Mouse (Mus musculus) layer of hippocampus, adult 8-10 months (tissue): ENCODE measurements around the gene Paqr4. TPM values are rescaled to one million over a fixed set of nuclear protein-coding genes. Genes with fewer than 3 reads are reported as not detected.

ENCODE experiments used
- DNase-seq, 2 experiments: peaks; one replicate each; pipeline ENCODE4 v3.0.0; 2022; ENCODE audit warnings: low spot score in 2 of 2
- total RNA-seq, 4 experiments: library from RNA; stranded (reverse); gene quantifications; 2 replicates each; pipeline ENCODE4 v1.2.4; 2022

Gene Paqr4
- total RNA-seq, 4 experiments from 2014 or later, result 53.1 to 56.9 (median 53.6) TPM

DNA sequence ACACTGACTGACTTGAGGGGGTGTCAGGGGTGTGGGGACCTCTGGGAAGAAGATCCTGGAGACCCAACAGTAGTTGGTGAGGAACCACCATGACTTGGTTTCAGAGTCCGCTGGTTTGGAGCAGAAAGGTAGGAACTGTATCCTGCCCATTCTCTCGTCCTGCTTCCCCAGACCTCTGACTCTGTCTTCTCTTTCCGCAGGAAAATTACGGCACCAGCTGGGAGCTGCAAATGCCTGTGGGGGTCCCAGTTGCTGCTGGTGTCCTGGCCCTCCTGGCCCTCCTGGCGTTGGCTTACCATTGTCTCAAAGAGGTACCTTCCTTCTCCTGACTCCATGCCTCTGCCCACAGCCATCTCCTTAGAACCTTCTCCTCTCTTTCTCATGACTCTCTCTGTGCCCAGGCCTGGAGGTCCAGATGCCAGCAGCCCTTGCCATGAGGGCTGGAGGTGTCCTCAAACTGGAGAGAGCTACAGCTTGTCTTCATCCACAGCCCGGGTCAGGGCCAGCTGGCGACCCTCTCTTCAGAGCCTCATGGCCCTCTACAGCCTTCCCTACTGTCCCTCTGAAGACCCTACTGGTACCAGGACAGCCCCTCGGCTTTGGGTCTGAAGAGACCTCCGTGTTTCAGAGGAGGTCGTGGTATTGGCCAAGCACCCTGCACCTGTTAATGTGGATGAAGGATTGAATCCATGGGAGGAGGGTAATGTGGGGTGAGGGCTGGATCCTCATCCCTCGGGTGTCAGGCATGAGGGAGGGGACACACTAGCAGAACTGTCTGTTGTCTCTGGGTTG is 8.9 kb upstream of the Paqr4 start:
- DNase-seq, result no peak

DNA sequence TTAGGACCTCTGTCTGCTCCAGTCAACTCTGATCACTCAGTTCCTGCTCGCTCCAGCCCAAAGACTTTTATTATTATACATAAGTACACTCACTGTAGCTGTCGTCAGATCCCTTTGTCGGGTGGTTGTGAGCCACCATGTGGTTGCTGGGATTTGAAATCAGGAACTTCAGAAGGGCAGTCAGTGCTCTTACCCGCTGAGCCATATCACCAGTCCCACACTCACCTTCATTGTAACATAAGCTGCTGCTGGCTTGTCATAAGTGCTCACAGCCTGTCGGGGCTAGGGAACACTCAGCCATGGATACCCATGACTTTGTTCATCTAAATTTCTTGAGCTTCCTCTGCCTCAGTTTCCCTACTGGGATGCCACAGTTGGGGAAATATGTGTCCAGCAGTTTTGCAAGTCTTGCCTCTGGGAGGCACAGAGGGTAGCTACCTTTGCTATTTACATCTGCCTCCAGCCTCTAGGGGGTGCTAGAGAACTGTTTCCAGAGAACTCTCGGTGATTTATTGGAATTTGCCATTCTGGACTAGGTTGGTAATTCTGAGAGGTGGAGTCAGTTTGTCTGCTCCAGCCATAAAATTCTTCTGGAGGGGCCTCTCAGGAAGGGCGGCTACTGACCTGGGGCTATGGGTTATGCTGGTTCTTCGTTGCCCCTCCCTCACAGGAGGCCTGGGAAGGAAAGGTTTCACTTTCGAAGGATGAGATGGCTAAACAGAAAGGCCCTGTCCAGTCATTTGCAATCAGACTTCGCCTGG is 8.1 kb upstream of the Paqr4 start:
- DNase-seq, result peak in 1 of 2 experiments; percentile 71

DNA sequence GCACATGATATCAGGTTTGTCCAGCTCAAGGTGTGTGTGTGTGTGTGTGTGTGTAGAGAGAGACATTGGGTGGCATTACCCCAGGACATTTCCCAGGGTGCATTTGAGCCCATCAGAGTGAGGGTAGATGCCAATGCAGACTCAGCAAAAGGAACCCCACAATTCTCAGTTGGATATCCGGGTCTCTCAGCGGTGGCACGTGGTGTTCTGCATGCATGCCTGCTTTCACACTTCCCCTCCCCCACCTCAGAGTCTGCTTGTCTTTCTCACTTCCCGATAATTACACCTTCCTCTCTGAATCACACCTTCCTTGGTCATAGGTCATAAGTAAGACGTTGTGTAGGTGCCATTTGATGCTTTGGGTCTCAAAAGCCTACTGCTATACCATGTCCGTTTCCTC is 7.4 kb upstream of the Paqr4 start:
- DNase-seq, result no peak

DNA sequence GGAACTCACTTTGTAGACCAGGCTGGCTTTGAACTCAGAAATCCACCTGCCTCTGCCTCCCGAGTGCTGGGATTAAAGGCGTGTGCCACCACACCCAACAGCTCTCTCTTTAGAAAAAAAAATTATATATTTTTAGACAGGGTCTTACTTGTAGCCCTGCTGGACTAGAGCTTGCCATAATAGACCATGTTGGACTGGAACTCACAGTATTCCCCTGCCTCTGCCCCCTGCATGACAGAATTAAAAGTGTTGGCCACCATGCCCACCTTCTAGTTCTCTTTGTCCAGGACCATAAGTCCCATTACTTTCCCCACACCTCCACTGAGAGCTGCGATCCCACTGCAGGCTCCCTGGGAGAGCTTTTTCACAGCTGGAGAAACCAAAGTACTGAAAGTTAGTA is 6.8 kb upstream of the Paqr4 start:
- no peak for DNase-seq

DNA sequence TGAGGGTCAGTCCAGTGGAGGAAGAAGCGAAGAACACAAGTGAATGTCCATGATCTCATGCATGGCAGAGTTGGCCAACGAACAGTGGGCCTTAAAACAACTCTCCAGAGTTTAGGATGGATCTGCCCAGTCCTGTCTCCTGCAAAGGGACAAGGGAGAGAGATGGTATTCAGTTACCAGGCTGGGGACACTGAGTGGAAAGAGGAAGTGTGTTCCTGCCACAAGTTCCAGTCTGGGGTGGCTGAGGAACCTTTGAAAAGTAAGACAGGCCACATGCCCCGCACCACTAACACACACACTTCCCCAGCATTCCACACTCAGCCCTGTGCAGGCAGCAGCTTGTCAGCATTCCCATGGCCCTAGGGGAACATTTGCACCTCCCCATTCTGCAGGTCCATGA is 6.1 kb upstream of the Paqr4 start:
- DNase-seq, result no peak

DNA sequence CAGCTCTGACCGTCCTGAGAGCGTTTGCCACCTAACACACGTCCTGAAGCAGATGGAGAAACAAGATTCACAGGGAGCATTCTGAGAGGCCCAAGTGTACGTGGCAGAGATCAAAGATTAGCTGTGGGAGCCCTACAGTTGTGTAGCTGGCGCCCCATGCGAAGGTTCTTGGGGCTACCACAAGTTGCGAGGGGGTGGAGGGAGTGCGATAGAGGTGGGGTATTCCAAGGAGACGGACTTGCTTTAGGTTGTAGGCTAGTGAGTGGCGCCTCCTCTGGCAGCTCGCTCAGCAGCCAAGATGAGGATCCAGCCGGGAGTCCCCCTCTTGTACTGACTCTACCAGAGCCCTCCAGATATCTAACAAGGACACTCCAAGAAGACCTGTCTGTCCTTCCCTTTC is 5.6 kb upstream of the Paqr4 start:
- no peak for DNase-seq

DNA sequence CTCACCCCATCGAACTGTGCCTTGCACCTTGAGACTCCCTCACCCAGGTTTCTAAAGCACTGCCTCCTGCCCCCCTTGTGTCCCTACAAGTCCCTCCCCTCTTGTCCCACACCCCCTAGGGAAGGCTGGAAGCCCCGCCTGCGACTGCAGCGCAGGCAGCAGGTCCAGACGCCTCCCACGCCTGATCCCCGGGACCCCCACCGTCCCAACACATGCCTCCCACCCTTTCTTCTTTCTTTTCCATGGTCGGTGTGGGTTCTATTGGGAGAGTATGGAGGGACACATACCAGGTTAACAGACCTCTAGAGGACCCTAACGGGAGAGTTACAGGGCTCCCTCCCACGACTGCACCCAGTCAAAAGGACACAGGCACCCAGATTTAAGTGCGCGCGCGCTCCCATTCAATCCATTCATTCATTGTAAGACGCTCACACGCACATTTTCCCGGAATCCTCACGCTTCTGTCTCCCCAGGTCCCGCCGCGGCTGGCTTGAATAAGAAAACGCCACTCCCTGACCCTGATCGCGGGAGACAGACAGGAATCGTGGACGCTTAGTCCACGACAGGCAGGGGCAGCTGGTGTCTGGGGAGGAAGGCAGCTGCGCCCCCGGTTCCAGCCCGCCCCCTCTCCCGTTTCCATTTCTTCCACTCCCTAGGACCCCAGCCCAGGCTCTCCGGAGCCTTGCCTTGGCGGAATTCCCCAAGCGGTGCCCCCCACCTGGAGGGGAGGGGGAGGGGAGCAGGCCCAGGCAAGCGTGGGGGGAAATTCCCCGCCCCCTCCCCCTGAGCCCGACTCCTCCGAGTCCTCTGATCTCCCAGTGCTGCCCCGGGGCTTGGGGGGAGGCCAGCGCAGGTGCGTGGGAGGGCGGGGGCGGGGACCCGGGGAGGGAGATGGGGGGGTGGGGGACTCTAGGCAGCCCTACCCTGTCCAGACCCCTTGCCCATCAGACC is 4.9 kb upstream of the Paqr4 start, which contains the start of gene Kremen2:
Kremen2 (minus strand) TSS at position 533 of the 951 bp plus-strand sequence.
- no peak for DNase-seq

DNA sequence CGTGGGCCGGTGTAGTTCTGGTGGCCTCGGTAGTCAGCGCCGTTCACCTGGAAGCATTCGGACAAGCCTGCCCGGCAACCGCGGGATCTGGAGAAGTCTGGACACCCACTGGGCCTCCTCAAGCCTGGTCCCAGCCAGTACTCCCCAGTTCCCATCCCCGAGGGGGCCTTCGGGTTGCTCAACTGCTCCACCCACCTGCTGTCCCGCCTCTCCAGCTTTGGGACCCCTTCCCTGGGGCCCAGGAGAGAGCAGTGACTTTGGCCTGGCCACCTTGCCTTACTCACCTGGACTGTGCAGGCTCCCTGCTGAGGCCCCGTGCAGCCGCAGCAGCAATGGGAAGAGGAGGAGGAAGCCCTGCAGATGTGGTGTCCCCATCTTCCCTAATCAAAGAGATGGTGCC is 4.0 kb upstream of the Paqr4 start:
- no peak for DNase-seq

DNA sequence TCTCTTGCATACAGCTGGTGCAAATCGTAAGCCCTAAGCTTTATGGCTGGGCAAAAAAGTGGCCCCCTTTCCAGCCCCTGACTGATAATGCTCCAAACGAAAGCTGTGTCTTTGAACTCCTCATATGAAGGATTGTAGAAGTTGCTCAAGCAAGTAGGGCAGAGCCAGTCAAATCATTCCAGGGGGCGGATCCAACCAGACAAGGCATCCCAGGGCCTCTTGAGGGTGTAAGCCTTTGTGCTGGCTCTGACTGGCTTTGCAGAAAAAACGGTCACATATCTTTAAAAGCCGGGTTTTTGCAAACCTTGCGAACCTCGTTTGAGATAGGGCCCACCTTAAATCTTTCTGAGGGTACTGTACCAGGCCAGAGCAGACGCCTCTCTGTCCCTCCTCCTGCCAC is 3.4 kb upstream of the Paqr4 start:
- no peak for DNase-seq

DNA sequence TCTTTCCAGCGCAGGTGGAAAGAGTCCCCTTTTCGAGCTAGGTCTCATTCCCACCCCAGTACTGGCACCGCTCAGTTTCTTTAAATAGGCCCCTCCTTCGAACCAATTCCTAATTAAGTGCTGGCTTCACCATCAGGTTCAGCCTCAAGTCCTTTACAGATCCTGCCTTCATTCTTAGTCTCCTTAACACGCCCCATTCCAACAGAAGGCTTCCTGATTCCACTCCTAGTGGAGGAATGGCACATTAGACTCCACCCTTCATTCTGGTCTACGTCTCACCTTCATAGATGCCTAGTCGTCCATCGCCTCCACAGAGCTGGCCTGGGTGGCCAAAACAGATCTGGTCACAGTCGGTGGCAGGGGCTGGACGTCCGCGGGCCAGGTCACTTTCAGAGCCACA is 2.3 kb upstream of the Paqr4 start:
- no peak for DNase-seq

DNA sequence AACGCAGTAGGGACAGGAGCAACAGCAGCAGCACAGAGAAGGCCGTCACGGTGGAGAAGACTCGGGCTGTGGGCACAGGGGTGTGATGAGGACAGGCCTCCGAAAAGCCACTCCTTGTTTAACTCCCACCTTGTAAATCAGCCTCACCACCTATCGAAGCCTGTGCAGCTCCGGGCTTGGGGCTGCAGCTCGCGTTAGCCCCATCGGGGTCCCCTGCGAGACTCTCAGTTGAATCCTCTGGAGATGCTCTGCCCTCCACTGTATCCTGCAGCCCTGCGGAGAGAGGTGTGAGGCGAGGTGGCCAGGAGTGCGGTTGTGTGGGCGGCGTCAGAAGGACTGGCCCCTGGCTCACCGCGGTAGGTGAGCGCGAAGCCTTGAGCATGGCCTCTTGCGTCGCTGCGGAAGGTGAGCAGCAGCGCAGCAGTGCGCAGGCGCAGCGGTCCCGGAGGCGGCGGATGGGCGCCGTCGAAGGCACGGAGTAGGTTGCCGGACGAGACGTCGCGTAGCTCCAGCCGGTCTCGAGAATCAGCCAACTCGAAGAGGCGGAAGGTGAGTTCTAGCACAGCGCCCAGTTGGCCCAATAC is 1.6 kb upstream of the Paqr4 start:
- no peak for DNase-seq

DNA sequence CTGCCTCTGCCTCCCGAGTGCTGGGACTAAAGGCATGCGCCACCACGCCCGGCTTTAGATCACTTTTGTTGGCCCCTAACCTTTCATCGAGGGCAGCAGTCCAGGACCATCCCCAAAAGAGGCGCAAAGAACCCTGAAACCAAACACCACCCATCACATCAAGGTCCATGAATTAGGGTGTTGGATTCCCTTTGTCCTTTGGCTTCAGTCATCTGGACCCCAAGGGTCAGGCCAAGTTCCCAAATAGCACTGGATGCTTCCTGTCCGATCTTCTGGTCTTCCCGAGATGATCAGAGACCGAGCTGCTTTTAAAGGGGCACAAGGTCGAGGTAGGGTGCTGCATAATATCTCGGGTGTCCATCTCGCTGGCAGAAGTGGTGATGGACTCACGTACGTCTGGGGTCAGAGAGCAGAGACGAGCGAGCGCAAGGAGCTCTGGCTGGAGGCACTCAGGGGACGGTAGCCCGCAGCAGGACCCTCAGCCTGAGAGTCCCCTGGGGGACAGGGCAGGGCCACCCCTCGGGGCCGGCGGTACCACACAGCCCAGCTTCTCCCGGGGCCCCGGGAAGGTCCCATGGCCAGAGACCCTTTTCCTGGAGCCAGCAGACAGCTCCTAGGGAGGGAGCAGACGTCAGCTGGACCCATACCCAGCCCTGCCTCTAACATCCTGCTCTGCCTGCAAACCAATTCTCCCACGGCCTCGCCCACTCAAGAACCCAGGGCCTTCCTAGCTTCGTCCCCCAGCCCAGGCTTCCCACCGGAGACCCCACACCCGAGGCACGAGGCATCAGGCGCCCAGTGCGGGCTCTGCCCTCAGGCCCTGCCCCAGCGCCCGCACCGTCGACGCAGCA is 917 bp upstream of the Paqr4 start:
- no peak for DNase-seq

DNA sequence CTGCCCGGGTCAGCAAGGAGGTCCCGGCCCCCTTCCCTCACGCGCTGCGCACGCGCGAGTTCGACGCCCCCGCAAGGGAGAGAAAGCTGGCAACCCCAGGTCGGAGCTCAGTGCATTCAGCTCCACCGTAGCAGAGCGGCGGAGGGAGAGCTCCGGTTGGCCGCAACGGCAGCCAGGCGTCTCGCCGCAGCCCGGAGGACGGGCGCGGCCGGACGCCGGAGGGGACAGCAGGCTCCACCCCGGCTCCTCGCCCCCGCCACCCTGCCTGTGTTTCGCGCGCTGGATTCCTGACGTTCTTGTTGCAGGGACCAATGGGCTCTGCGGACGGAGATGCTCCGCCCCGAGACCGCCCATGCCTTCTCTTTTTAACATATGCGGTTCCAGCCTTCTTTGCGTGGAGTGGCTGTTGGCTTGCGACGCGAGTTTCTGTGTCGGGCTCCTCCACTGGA is 507 bp downstream of the Paqr4 start:
- peak; percentile 89 to 91 for DNase-seq

DNA sequence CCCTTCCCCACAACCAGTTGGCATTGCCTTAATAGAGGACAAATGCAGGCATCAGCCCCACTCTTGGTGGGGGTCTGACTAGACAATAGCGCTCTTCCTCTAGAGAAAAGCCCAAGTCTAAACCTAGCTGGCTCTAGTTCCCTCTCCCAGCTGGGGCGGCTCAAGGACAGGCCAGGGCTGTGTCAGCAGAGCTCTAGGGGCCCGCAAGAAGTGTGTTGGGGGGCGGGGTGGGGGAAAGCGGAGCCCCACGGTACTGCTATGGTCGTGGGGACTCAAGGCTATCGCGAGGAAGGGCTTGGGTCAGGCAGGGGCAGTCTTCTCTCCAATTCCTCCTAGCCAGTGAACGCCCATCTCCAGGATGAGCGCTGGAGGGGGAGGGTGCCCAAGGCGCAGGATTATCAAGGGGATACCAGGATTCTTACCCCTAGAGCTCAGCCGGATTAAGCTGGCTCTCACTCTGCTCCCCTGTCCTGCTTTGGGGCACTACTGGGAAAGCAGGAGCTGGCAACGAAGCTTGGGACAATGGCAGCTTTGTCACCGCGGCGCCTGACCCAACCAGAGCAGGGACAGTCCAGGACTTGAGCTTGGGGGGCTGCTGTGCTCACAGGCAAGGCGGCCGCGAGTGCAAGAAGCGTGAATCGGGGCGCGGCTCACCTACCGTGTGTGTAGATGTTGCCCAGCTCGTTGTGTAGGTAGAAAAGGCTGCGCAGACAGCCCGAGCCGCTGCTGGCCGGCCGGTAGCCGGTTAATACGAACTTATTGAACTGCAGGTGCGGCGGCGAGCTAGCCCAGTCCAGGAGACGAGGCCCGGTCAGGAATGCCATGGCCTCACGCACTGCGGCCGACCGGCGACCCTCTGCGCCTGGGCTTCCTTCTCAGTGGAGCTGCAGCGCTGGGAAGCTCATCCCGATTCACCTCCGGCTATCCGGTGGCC is 1.2 kb downstream of the Paqr4 start:
- no peak for DNase-seq

DNA sequence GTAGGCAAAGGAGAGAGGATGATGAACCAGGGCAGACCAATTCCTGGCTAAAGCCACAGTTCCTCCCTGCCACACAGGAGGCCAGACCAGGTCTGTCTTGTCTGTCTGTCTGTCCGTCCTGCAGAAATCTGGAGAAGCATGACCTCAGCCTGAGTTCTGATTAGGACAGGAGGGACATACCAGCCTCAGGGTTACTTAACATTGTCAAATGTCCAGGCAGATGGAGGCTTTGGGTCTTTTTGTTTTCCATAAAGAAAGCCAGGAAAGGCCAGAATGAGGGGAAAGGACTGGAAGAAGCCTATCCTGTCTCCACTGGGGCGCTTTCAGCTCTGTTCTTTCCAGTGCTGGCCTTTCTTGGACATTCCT is 1.8 kb downstream of the Paqr4 start:
- DNase-seq, result no peak

DNA sequence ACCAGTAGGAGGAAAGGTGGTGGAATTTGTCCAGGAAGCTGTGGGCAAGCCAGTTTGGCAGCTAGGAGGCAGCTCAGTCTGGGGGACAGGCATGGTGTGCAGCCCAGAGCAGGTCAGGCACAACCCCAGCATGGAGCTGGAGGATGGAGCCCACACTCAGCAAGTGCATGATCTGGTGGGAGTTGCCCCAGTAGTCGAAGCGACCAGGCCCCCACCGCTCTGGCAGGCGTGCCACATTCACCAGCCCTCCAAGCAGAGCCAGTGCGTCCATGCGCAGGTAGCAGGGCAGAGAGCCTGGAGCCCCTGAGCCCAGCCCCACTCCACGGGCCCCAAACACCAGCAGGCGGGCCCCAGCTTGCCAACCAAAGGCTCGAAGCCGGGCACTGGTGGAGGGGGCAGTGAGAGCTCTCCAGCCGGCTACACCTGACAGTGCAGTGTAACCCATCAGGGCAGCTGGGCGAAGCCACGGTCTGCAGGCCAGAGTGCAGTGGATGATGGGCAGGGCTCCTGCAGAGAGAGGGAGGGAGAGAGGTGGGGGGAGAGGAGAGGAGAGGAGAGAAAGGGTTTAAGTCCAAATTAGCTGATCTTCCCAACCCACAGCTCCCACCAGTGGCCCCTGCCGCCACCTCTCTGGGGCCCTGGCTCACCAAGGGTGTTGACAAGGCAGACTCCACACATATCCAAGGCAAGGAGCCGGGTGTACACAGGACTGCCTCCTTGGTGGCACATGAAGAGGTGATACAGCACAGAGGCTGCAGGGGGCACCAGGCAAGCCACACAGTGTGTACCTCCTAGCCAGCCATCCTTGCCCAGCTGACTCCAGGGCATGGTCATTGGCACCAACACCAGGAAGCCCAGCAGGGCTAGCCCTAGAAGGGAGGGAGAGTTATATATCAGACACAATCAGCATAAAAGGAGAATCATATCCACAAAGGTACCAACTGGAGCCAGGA is 2.9 kb downstream of the Paqr4 start:
- DNase-seq, result no peak

DNA sequence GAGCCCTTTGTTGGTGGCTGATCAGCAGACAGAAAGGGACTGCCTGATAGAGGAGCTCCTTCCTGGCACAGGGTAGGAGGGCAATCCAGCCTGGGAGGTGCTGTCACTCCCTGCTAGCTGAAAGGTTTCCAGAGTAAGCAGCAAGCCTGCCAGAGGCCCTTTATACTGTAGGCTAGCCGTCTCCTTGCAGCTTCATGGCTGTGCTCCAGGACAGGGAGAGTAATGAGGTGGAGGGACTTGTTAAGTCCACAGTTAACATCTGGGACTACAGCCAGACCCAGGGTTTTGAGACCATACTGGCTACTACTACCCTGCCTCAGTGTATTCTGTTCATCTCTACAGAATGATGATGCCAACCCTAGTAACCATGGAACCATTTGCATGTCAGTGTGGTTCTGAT is 6.3 kb downstream of the Paqr4 start:
- no peak for DNase-seq

DNA sequence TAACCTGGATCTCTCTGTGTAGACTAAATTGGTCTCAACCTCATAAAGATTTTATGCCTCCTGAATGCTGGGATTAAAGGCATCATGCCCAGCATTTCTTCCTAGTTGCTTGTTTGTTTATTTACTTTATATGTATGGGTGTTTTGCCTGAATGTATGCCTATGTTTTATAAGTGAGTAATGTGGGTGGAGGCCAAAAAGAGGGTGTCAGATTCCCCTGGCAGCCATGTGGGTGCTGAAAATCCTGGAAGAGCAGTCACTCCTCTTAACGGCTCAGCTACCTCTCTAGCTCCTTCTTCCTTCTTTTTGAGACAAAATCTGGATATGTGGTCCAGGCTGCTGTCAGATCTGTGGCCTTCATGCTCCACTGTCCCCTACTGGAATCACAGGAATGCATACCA is 10.2 kb downstream of the Paqr4 start:
- DNase-seq, result no peak
